Comparison of ENCODE assay signal across 8 mouse cellular contexts in the genomic region with DNA sequence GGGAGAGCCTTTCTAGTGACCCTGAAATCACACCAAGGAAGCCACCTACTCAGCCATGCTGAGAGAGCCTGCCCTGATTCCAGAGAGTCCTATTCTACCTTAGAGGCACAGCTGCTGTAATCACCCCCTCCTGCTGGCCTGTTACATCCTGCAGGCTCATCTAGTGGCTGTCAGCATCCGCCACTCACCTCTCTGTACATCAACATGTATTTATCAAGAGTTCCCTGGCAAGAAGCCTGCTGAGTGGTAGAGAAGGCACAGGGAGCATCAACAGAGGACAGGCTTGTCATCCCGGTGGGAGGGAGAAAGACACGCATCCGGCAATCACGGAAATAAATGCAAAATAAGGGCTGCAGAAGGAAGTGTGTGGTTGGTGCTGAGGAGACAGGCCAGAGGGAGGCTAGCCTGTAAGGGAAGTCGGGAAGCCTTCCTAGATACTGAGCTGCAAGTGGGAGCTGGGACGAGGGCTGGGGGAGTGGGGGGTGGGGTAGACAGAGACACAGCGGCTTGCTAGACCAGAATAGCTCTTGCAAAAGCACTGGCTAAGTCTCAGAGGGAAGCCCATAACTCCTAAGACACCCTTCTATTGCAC.
DNase-seq lines count a peak whose midpoint lies in the region; ATAC-seq and TF ChIP-seq lines count a peak whose summit lies in the region.

No protein-coding gene starts in this region.

- TF ChIP-seq EP300 in ES-Bruce4 (IDR thresholded peaks at IDR 0.05; ENCODE audit: insufficient read depth, low read depth, low read length), result no peak

- no peak for TF ChIP-seq CTCF in ES-Bruce4 (IDR thresholded peaks at IDR 0.05; ENCODE audit: low read depth, low read length)

- intact Hi-C loops in heart, postnatal 36 days (cut with DNase I), result no loop called here

- H3K27me3 ChIP-seq in ES-Bruce4 (ENCODE audit: control insufficient read depth, insufficient read depth, low read length, poor library complexity, severe bottlenecking), result no peaks in the 10 kb centered on the region
- H3K27me3 ChIP-seq in heart, embryonic 15.5 days, result no peaks in the 10 kb centered on the region
- no peaks in the 10 kb centered on the region for H3K27me3 ChIP-seq in liver, embryonic 15.5 days

- no peaks in the 10 kb centered on the region for H3K36me3 ChIP-seq in ES-Bruce4 (ENCODE audit: control insufficient read depth, insufficient read depth, low read length, poor library complexity, severe bottlenecking)
- H3K36me3 ChIP-seq in heart, embryonic 15.5 days, result no peaks in the 10 kb centered on the region
- no peaks in the 10 kb centered on the region for H3K36me3 ChIP-seq in liver, embryonic 15.5 days (replicated peaks)

- H3K4me2 ChIP-seq in heart, embryonic 15.5 days, result peak overlapping the region; percentile 26
- H3K4me2 ChIP-seq in liver, embryonic 15.5 days, result no peak overlapping the region

- ATAC-seq in heart, embryonic 15.5 days (replicated peaks; ENCODE audit: insufficient number of reproducible peaks, insufficient read depth, low FRiP score, low read depth), result peak; percentile 66; the same call in 1 of the 2 replicates
- ATAC-seq in liver, embryonic 15.5 days (ENCODE audit: insufficient read depth), result peak; percentile 56
- no peak for ATAC-seq in erythroid progenitor cell, adult 5-6 weeks (replicated peaks; ENCODE audit: low FRiP score, poor library complexity, severe bottlenecking)

- H3K9me3 ChIP-seq in ES-Bruce4 (replicated peaks; ENCODE audit: control insufficient read depth, insufficient read depth, low read length, poor library complexity, severe bottlenecking), result no peaks in the 10 kb centered on the region
- no peaks in the 10 kb centered on the region for H3K9me3 ChIP-seq in heart, embryonic 15.5 days (replicated peaks)
- H3K9me3 ChIP-seq in liver, embryonic 15.5 days (replicated peaks), result no peaks in the 10 kb centered on the region

- 7% methylated on average over 8 of the region's 8 CpGs for WGBS in heart, embryonic 15.5 days
- WGBS in liver, embryonic 15.5 days (ENCODE audit: insufficient replicate concordance), result 11% methylated on average over 8 of the region's 8 CpGs

- DNase-seq in heart, adult 11 months, result peak; percentile 93
- no peak for DNase-seq in heart, postnatal 36 days
- DNase-seq in layer of hippocampus, postnatal 25 days (ENCODE audit: extremely low spot score in 1 of 2, low spot score in 1 of 2), result no peak
- no peak for DNase-seq in gastrocnemius, postnatal 10 days

- H3K4me3 ChIP-seq in ES-Bruce4 (ENCODE audit: low read depth, low read length), result no peak overlapping the region
- H3K4me3 ChIP-seq in heart, embryonic 15.5 days, result no peak overlapping the region
- H3K4me3 ChIP-seq in liver, embryonic 15.5 days (replicated peaks), result no peak overlapping the region

- H3K4me1 ChIP-seq in ES-Bruce4 (ENCODE audit: control insufficient read depth, insufficient read depth, low read length), result peaks cover 6% of the 10 kb centered on the region
- H3K4me1 ChIP-seq in heart, embryonic 15.5 days (replicated peaks), result peaks cover 25% of the 10 kb centered on the region
- no peaks in the 10 kb centered on the region; the same call in 1 of the 2 replicates for H3K4me1 ChIP-seq in liver, embryonic 15.5 days (replicated peaks)

- no peak for TF ChIP-seq POLR2A in ES-Bruce4 (IDR thresholded peaks at IDR 0.05; ENCODE audit: insufficient read depth, low read length)

- peak overlapping the region; percentile 73 for H3K27ac ChIP-seq in ES-Bruce4 (ENCODE audit: insufficient read depth, low read length)
- H3K27ac ChIP-seq in heart, embryonic 15.5 days, result peak overlapping the region; percentile 61
- H3K27ac ChIP-seq in liver, embryonic 15.5 days (replicated peaks), result no peak overlapping the region

- peak overlapping the region; percentile 35 for H3K9ac ChIP-seq in ES-Bruce4 (ENCODE audit: low read depth, poor library complexity, severe bottlenecking)
- H3K9ac ChIP-seq in heart, embryonic 15.5 days, result no peak overlapping the region
- no peak overlapping the region for H3K9ac ChIP-seq in liver, embryonic 15.5 days
